Mouse (Mus musculus): ENCODE measurements around the gene Zfp503. TPM values are rescaled to one million over a fixed set of nuclear protein-coding genes. Genes with fewer than 3 reads are reported as not detected.

The Zfp503 gene
- polyA plus RNA-seq, 1 experiment, result 18.2 TPM

DNA sequence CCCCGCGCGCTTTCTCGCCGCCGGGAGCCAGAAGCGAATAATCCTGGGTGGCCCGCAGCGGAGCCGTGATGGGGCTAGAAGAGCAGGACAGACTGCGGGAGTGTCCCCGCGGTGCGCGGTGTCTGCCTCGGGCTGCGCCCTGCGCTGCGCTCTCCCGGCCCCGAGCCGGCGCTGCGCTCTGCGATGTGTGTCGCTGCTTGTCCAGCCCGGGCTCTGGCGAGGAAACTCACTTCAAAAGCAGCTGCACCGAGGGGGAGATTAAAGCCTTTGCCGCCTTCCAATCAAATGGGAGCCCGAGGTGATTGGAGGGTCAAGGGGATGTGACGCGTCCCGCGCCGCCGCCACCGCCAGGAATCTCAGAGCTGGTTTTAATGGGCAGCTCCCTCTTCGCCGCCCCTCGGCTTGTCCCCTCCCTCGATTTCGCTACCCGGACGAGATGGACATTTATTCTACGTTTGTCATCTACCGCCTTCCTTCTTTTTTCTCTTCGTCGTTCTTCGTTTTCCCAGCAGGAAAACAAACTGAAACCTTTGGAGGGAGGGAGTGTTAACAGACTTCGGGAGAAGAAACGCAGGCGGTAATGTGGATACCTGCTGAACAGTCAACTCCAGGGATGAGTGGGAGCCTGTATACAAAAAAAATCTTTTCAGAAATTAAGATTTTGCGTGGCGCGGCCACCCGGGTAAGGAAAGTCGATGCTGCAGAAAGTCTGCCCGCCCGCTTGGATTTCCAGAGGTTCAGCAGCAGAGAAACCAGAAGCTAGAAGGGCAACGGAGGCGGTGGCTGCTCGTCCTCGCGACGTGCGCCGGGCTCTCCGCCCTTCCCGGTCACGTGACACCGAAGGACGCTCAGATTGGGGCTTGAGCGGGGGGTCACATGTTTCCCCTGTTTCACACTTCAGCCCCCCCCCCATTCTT lies 1.5 kb downstream of the Zfp503 start:
- peak overlapping the region; percentile 73 for H3K27ac ChIP-seq (ENCODE audit: insufficient read depth, low read depth, low read length)
- H3K4me3 ChIP-seq (ENCODE audit: low read depth, low read length), result peak overlapping the region; percentile 97
- TF ChIP-seq POLR2A (IDR thresholded peaks at IDR 0.05; ENCODE audit: low read depth, low read length), result peak; percentile 96
- TF ChIP-seq CTCF (IDR thresholded peaks at IDR 0.05; ENCODE audit: extremely low read depth, insufficient read length, insufficient replicate concordance, low read depth, low read length), result no peak
- peaks cover 8% of the 10 kb centered on the region; the same call in 1 of the 2 replicates for H3K27me3 ChIP-seq (ENCODE audit: control insufficient read depth, insufficient read depth, low read length)
- H3K36me3 ChIP-seq (ENCODE audit: control insufficient read depth, insufficient read depth, low read length), result peaks cover 10% of the 10 kb centered on the region
- WGBS, result under 1% methylated on average over 74 of the region's 74 CpGs
- H3K4me1 ChIP-seq (ENCODE audit: control insufficient read depth, insufficient read depth, insufficient read length, low read length), result peaks cover 12% of the 10 kb centered on the region

DNA sequence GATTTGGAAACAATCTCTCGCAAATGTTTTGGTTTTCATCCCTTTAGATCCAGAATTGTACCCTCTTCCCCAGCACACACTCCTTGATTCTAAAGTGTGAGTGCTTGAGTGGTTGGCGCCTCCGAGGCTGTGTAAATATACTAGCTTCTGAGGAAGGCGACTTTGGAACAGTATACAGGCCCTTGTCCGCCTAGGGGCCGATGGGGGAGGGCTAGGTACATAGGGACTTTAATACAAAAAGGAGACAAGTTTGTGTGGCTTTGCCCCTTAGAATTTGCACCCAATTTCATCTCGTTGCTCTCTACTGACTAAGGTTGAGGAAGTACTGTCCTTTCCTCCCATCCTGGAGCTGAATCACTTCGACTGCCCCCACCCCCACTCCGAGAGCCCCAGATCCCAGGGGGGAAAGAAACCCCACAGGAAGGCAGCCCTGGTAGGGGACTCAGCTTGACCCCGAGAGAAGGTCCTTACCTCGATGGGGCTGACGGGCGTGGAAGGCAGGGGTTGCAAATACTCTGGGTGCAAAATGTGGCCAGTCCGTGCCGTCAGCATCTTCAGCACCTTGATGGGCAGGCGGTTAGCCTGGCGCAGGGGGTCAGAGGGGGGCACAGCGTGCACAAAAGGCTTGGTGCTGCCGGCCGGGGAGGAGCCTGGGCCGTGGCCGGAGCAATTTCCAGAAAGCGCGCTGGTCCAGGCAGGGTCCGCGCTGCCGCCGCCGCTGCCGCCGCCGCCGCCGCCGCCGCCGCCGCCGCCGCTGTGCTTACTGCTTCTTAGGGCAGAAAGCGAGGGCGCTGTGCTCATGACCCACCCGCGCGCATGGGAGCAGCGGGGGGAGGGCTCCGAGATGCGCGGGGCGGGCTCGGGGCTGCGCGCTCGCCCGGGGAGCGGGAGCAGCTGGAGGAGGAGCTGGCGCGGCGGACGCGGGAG lies 2.4 kb downstream of the Zfp503 start:
- Histone ChIP-seq H3K27me3 (ENCODE audit: control insufficient read depth, insufficient read depth, low read length) (peaks cover 8% of the 10 kb centered on the region; the same call in 1 of the 2 replicates), H3K36me3 (ENCODE audit: control insufficient read depth, insufficient read depth, low read length) (peaks cover 10% of the 10 kb centered on the region), H3K4me1 (ENCODE audit: control insufficient read depth, insufficient read depth, insufficient read length, low read length) (peaks cover 14% of the 10 kb centered on the region), H3K4me3 (ENCODE audit: low read depth, low read length) (peak overlapping the region; percentile 97), H3K27ac (ENCODE audit: insufficient read depth, low read depth, low read length) (peak overlapping the region; percentile 73)
- TF ChIP-seq CTCF (IDR thresholded peaks at IDR 0.05; ENCODE audit: extremely low read depth, insufficient read length, insufficient replicate concordance, low read depth, low read length), result no peak
- TF ChIP-seq POLR2A (IDR thresholded peaks at IDR 0.05; ENCODE audit: low read depth, low read length), result no peak
- 2% methylated on average over 61 of the region's 61 CpGs for WGBS

DNA sequence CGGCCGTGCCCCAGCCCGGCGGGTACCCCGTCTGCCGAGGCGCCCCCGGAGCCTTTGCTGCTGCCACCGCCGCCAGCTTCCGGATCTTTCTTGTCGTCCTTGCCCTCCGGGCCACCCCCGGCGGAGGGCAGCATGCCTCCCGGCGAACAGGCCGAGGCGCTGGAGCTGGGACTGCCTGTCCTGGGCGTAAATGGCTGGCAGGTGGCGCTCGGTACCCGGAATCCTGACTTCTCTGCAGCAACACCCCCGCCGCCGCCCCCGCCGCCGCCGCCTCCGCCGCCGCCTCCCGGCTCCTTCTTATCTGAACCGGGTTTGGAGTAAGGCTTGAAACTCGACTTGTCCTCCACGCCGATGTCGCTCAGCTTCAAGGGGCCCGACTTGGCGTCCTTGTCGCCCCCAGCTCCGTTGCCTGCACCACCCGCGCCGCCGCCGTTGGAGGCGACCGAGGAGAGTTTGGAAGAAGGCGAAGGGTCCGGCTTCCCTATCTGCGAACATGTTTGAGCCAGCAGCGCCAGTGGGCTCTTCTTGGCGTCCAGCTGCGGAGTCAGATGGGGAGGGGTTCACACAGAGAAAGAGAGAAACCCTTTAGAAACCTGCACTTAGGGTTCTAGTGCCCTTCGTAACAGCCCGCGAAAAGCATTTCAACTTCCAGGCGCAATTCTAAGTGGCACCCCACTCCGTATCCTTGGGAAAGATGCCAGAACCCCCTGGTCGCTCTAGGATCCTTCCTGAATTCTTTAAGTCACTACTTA lies 3.2 kb downstream of the Zfp503 start:
- peaks cover 14% of the 10 kb centered on the region for H3K4me1 ChIP-seq (ENCODE audit: control insufficient read depth, insufficient read depth, insufficient read length, low read length)
- peak overlapping the region; percentile 73 for H3K27ac ChIP-seq (ENCODE audit: insufficient read depth, low read depth, low read length)
- WGBS, result under 1% methylated on average over 62 of the region's 62 CpGs
- peaks cover 8% of the 10 kb centered on the region; the same call in 1 of the 2 replicates for H3K27me3 ChIP-seq (ENCODE audit: control insufficient read depth, insufficient read depth, low read length)
- TF ChIP-seq POLR2A (IDR thresholded peaks at IDR 0.05; ENCODE audit: low read depth, low read length) (no peak), CTCF (IDR thresholded peaks at IDR 0.05; ENCODE audit: extremely low read depth, insufficient read length, insufficient replicate concordance, low read depth, low read length) (peak; percentile 52)
- H3K36me3 ChIP-seq (ENCODE audit: control insufficient read depth, insufficient read depth, low read length), result peaks cover 10% of the 10 kb centered on the region
- peak overlapping the region; percentile 97 for H3K4me3 ChIP-seq (ENCODE audit: low read depth, low read length)

DNA sequence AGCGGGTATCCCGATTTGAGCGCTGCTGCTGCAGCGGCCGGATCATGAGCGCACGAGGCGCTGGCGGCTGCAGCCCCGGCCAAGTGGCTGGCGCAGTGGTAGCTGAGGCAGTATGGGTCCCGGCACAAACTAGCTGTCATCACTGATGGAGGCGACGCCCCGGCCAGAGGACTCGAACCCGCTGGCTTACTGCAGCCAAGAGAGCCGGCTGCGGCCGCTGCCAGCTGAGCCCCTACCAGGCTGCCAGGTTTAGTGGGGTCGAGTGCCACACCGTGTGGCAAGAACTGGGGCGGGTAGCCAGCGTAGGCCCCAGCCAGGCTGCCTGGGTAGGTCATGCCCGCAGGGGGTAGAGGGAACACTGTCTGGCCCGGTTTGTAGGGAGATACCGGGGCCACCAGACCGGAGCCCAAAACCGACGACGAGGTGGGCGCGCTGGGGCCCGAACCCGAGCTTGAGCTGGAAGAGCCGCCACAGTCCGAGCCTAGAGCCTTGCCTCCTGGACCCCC lies 3.9 kb downstream of the Zfp503 start:
- H3K27me3 ChIP-seq (ENCODE audit: control insufficient read depth, insufficient read depth, low read length), result peaks cover 8% of the 10 kb centered on the region; the same call in 1 of the 2 replicates
- peaks cover 11% of the 10 kb centered on the region for H3K4me1 ChIP-seq (ENCODE audit: control insufficient read depth, insufficient read depth, insufficient read length, low read length)
- TF ChIP-seq POLR2A (IDR thresholded peaks at IDR 0.05; ENCODE audit: low read depth, low read length) (no peak), CTCF (IDR thresholded peaks at IDR 0.05; ENCODE audit: extremely low read depth, insufficient read length, insufficient replicate concordance, low read depth, low read length) (no peak)
- peak overlapping the region; percentile 97 for H3K4me3 ChIP-seq (ENCODE audit: low read depth, low read length)
- H3K36me3 ChIP-seq (ENCODE audit: control insufficient read depth, insufficient read depth, low read length), result peaks cover 10% of the 10 kb centered on the region
- WGBS, result 14% methylated on average over 37 of the region's 37 CpGs
- peak overlapping the region; percentile 41; the same call in 1 of the 2 replicates for H3K27ac ChIP-seq (ENCODE audit: insufficient read depth, low read depth, low read length)

DNA sequence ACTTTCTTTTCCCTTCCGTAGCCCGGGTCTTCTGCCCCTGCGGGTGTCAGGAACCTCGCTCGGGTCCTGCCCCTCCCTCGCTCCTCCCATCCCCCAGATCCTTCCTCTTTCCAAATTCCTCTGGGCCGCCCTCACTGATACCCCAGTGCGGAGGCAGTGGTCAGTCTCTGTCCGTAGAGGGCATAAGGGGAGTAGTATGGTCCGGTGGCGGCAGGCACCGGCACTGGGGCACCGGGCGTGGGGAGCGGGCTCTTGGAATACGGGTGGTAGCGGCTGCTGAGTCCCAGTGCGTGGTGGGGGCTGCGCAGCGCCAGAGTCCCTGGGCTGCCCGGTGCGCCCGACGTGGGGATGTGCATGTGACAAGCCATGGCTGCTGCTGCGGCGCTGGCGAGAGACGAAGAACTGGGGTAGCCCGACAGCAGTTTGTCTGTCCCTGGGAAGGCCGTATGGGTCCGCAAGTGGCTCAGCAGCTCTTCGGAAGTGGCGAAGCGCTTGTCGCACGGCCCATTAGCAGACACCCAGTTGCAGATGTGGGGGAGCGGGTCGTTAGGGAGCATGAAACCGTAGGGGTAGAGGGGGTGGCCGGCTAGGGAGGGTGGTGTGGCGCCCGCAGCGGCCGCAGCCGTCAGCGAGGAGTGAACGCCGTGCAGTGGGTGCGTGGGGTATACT lies 4.5 kb downstream of the Zfp503 start:
- H3K27me3 ChIP-seq (ENCODE audit: control insufficient read depth, insufficient read depth, low read length), result peaks cover 8% of the 10 kb centered on the region; the same call in 1 of the 2 replicates
- peak overlapping the region; percentile 41; the same call in 1 of the 2 replicates for H3K27ac ChIP-seq (ENCODE audit: insufficient read depth, low read depth, low read length)
- H3K36me3 ChIP-seq (ENCODE audit: control insufficient read depth, insufficient read depth, low read length), result peaks cover 10% of the 10 kb centered on the region
- peak overlapping the region; percentile 97 for H3K4me3 ChIP-seq (ENCODE audit: low read depth, low read length)
- 23% methylated on average over 49 of the region's 49 CpGs for WGBS
- peaks cover 6% of the 10 kb centered on the region; the same call in 1 of the 2 replicates for H3K4me1 ChIP-seq (ENCODE audit: control insufficient read depth, insufficient read depth, insufficient read length, low read length)
- TF ChIP-seq POLR2A (IDR thresholded peaks at IDR 0.05; ENCODE audit: low read depth, low read length), result 0 out of 2 replicates have a peak, but pooled peaks have one; percentile 5
- no peak for TF ChIP-seq CTCF (IDR thresholded peaks at IDR 0.05; ENCODE audit: extremely low read depth, insufficient read length, insufficient replicate concordance, low read depth, low read length)

Data from small intestine, adult 2 months (tissue).